Mouse (Mus musculus) ES-E14 (cell line): ENCODE results near the gene Eya2.

Experiments
- CHD2 ChIP-seq: IDR thresholded peaks from 2 replicates; pipeline ENCODE4 v1.6.1; 2014; ENCODE audit warnings: mild to moderate bottlenecking, low read depth, low read length, inconsistent platforms
- HCFC1 ChIP-seq: IDR thresholded peaks from 2 replicates; pipeline ENCODE4 v1.6.1; 2012; ENCODE audit warnings: low read length, inconsistent platforms, borderline replicate concordance; ENCODE audit not compliant: insufficient read depth
- MAFK ChIP-seq: IDR thresholded peaks from 2 replicates; pipeline ENCODE4 v1.6.1; 2014; ENCODE audit warnings: mild to moderate bottlenecking, low read depth, low read length, inconsistent platforms; ENCODE audit not compliant: insufficient read depth
- ZC3H11A ChIP-seq: IDR thresholded peaks from 2 replicates; pipeline ENCODE4 v1.6.1; 2012; ENCODE audit warnings: low read depth, mild to moderate bottlenecking, inconsistent platforms, low read length, borderline replicate concordance
- ZNF384 ChIP-seq: IDR thresholded peaks from 2 replicates; pipeline ENCODE4 v1.6.1; 2012; ENCODE audit warnings: low read depth, low read length, inconsistent platforms

DNA sequence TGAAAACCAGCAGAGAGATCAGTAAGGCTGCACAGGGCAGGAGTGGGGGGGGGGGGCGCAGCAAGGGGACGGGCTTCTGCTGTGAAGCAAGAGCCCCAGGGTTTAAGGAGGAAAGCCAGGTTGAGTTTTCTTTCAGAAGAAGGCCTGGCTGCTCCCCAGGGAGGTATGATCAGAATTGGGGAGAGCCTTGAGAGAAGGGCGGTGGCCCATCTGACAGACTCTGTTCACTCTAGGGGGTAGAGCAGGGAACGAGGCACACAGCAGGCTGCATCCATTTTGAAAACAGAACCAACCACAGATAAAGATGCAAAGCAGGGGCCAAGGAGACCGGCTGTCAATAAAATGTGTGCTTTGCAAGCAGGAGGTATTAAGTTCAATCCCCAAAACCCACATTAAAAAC, 145.5 kb downstream of the Eya2 start:
- TF ChIP-seq HCFC1, result no peak
- no peak for TF ChIP-seq MAFK
- no peak for TF ChIP-seq ZNF384
- no peak for TF ChIP-seq ZC3H11A
- no peak for TF ChIP-seq CHD2
